25 mouse cellular contexts compared by ENCODE assay signal in the genomic region with DNA sequence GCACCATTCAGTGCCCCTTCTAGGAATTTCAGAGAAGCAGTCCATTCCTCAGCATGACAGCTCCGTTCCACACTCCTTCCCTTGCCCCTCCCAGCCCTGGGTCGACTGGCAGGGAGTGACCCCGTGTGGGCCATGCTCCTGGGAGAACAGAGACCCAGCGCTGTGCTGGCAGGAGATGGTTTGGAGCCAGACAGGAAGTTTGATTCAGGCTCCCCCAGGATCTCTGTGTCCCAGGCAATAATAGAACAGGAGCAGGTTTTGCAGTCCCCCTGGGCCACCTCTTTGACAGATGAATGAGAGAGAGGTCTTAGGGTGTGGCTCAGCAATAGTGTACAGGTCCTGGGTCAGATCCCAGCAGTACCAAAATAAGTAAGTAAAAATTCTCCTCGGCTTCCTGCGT. TPM values are rescaled to one million over a fixed set of nuclear protein-coding genes. Genes with fewer than 3 reads are reported as not detected.
DNase-seq lines count a peak whose midpoint lies in the region; ATAC-seq lines count a peak whose summit lies in the region.
"Had no signal": no experiment of that assay in that cellular context is flagged by ENCODE, and none has a peak within 500 bp of the region (broad histone marks: within the 10 kb centered on the region; RNA-seq: fewer than 3 reads in every experiment).

No protein-coding gene starts in this region.

- peaks cover 17% of the 10 kb centered on the region for H3K4me1 ChIP-seq in heart, embryonic 11.5 days (ENCODE audit: control insufficient read depth, insufficient read depth, low read length)

- no peaks in the 10 kb centered on the region for H3K9me3 ChIP-seq in heart, embryonic 11.5 days (replicated peaks; ENCODE audit: control insufficient read depth, low read length)
- H3K9me3 ChIP-seq: embryonic facial prominence, embryonic 13.5 days; midbrain, embryonic 13.5 days; neural tube, embryonic 13.5 days had no signal

- H3K9ac ChIP-seq in heart, embryonic 11.5 days (ENCODE audit: low read depth, low read length) = no peak overlapping the region
- H3K9ac ChIP-seq: embryonic facial prominence, embryonic 13.5 days; heart, embryonic 13.5 days; midbrain, embryonic 13.5 days; neural tube, embryonic 13.5 days had no signal

- peaks cover 3% of the 10 kb centered on the region; the same call in 1 of the 2 replicates for H3K36me3 ChIP-seq in heart, embryonic 11.5 days (ENCODE audit: control insufficient read depth, insufficient read depth, low read length)
- H3K36me3 ChIP-seq: midbrain, embryonic 13.5 days had no signal

- WGBS in heart, embryonic 11.5 days (ENCODE audit: insufficient replicate concordance) = 60% methylated on average over 6 of the region's 6 CpGs

- H3K27ac ChIP-seq in heart, embryonic 11.5 days (ENCODE audit: low read depth, low read length) = no peak overlapping the region
- H3K27ac ChIP-seq: embryonic facial prominence, embryonic 13.5 days; hindbrain, embryonic 10.5 days; left cerebral cortex, adult 2 months; midbrain, embryonic 13.5 days; neural tube, embryonic 13.5 days had no signal

- H3K4me3 ChIP-seq in heart, embryonic 11.5 days (ENCODE audit: low read depth, low read length) = no peak overlapping the region
- H3K4me3 ChIP-seq: embryonic facial prominence, embryonic 13.5 days; heart, embryonic 13.5 days; hindbrain, embryonic 10.5 days; left cerebral cortex, adult 2 months; midbrain, embryonic 13.5 days; neural tube, embryonic 13.5 days had no signal

- DNase-seq in adrenal gland, adult 2 months = peak; percentile 34
- DNase-seq in adrenal gland, postnatal 4 days (ENCODE audit: low spot score in 2 of 2) = no peak
- peak; percentile 22 for DNase-seq in heart, postnatal 4 days
- peak; percentile 48 for DNase-seq in lung, postnatal 10 days
- DNase-seq in lung, postnatal 4 days = no peak
- peak; percentile 34 for DNase-seq in lung, postnatal 25 days (ENCODE audit: low spot score)
- no peak for DNase-seq in cerebellum, adult 8-10 months
- DNase-seq: cerebellum, postnatal 14 days; gastrocnemius, postnatal 36 days; left cerebral cortex, postnatal 4 days; liver; thymus, postnatal 14 days had no signal

- ATAC-seq in heart, embryonic 11.5 days (replicated peaks; ENCODE audit: insufficient number of reproducible peaks, low FRiP score, low TSS enrichment) = no peak
- ATAC-seq: activated CD4-positive, CD25-positive, alpha-beta regulatory T cell, adult 4 months; CD4-positive, CD25-positive, alpha-beta regulatory T cell, adult 4 months; forebrain, embryonic 14.5 days; midbrain, embryonic 13.5 days; Patski had no signal

- H3K27me3 ChIP-seq in heart, embryonic 11.5 days (ENCODE audit: control insufficient read depth, insufficient read depth, low read length) = no peaks in the 10 kb centered on the region
- H3K27me3 ChIP-seq: embryonic facial prominence, embryonic 13.5 days; heart, embryonic 13.5 days; Patski had no signal

- H3K4me2 ChIP-seq in heart, embryonic 11.5 days = no peak overlapping the region
- H3K4me2 ChIP-seq: embryonic facial prominence, embryonic 13.5 days; heart, embryonic 13.5 days; midbrain, embryonic 13.5 days; neural tube, embryonic 13.5 days had no signal

RNA-seq across cellular contexts. Expression of a gene that starts 4.0 kb away (rescaled TPM):
- total RNA-seq in adrenal gland, adult 2 months (2021) = 100 to 1,000 TPM; 212 to 236 TPM
- polyA plus RNA-seq in adrenal gland, adult 2 months (2012; rRNA removed) = 450 and 491 TPM in 2 replicates
- 100 to 1,000 TPM; 226 to 243 TPM for total RNA-seq in adrenal gland, postnatal 4 days (2021)
- total RNA-seq in heart, postnatal 4 days (2021) = 100 to 1,000 TPM; 123 to 125 TPM
- 95.4 and 127 TPM in 2 replicates for polyA plus RNA-seq in heart, embryonic 11.5 days (2014; fragmentation: Nextera tagmentation; extraction: Ambion mirVana)

RNA-seq across cellular contexts. Expression of a gene that starts 22.0 kb away (rescaled TPM):
- 10 to 100 TPM; 86.5 to 87.6 TPM for total RNA-seq in adrenal gland, adult 2 months (2021)
- polyA plus RNA-seq in adrenal gland, adult 2 months (2012; rRNA removed) = 29.6 and 33.6 TPM in 2 replicates
- 100 to 1,000 TPM; 106 to 108 TPM for total RNA-seq in adrenal gland, postnatal 4 days (2021)
- 10 to 100 TPM; 67.6 to 67.7 TPM for total RNA-seq in heart, postnatal 4 days (2021)
- polyA plus RNA-seq in heart, embryonic 11.5 days (2014; fragmentation: Nextera tagmentation; extraction: Ambion mirVana) = 76.5 and 92.4 TPM in 2 replicates

RNA-seq across cellular contexts. Expression of a gene that starts 22.2 kb away (rescaled TPM):
- total RNA-seq in adrenal gland, adult 2 months (2021) = 100 to 1,000 TPM; 103 to 113 TPM
- 26.2 and 27.3 TPM in 2 replicates for polyA plus RNA-seq in adrenal gland, adult 2 months (2012; rRNA removed)
- total RNA-seq in adrenal gland, postnatal 4 days (2021) = 100 to 1,000 TPM; 106 to 113 TPM
- 10 to 100 TPM; 82.7 to 88.9 TPM for total RNA-seq in heart, postnatal 4 days (2021)
- 172 and 179 TPM in 2 replicates for polyA plus RNA-seq in heart, embryonic 11.5 days (2014; fragmentation: Nextera tagmentation; extraction: Ambion mirVana)

RNA-seq across cellular contexts. Expression of a gene that starts 34.2 kb away (rescaled TPM):
- not detected for total RNA-seq in adrenal gland, adult 2 months (2021)
- not detected in 2 replicates for polyA plus RNA-seq in adrenal gland, adult 2 months (2012; rRNA removed)
- total RNA-seq in adrenal gland, postnatal 4 days (2021) = not detected
- total RNA-seq in heart, postnatal 4 days (2021) = not detected
- polyA plus RNA-seq in heart, embryonic 11.5 days (2014; fragmentation: Nextera tagmentation; extraction: Ambion mirVana) = not detected in 2 replicates
- total RNA-seq: gastrocnemius, postnatal 36 days; layer of hippocampus, adult 18-20 months; left cerebral cortex, adult 2 months; left cerebral cortex, postnatal 4 days had no signal
- polyA plus RNA-seq: activated CD4-positive, CD25-positive, alpha-beta regulatory T cell, adult 4 months; brain, embryonic 14.5 days; CD4-positive, CD25-positive, alpha-beta regulatory T cell, adult 4 months; embryonic facial prominence, embryonic 13.5 days; forebrain, embryonic 14.5 days; heart, embryonic 13.5 days; hindbrain, embryonic 10.5 days; midbrain, embryonic 13.5 days; neural tube, embryonic 13.5 days had no signal

RNA-seq across cellular contexts. Expression of a gene that starts 34.4 kb away (rescaled TPM):
- 100 to 1,000 TPM; 111 to 129 TPM for total RNA-seq in adrenal gland, adult 2 months (2021)
- 70.9 and 78.6 TPM in 2 replicates for polyA plus RNA-seq in adrenal gland, adult 2 months (2012; rRNA removed)
- 100 to 1,000 TPM; 114 to 121 TPM for total RNA-seq in adrenal gland, postnatal 4 days (2021)
- total RNA-seq in heart, postnatal 4 days (2021) = 10 to 100 TPM; 71.9 to 78.2 TPM
- polyA plus RNA-seq in heart, embryonic 11.5 days (2014; fragmentation: Nextera tagmentation; extraction: Ambion mirVana) = 112 and 115 TPM in 2 replicates

Comparison
In these comparisons a context has a peak if more than half of its experiments do, and no peak if none do; other contexts are left out.
1. DNase-seq: peak in adrenal gland, adult 2 months (single experiment), heart, postnatal 4 days (single experiment), lung, postnatal 10 days (single experiment) and lung, postnatal 25 days (single experiment); none in adrenal gland, postnatal 4 days (0 of 2), lung, postnatal 4 days (0 of 2) and cerebellum, adult 8-10 months (single experiment).